Mouse (Mus musculus): Measurements from ENCODE around the gene Gsap. TPM values are rescaled to one million over a fixed set of nuclear protein-coding genes. Genes with fewer than 3 reads are reported as not detected.
"Not testable (repeated sequence)": the region's sequence is repeated elsewhere in the genome, so short reads cannot be mapped to it uniquely, and the experiment has no call there.

Gsap gene
- 9.7 and 16.3 TPM in 2 replicates for polyA plus RNA-seq (2014; fragmentation: Nextera tagmentation; extraction: Ambion mirVana)

DNA sequence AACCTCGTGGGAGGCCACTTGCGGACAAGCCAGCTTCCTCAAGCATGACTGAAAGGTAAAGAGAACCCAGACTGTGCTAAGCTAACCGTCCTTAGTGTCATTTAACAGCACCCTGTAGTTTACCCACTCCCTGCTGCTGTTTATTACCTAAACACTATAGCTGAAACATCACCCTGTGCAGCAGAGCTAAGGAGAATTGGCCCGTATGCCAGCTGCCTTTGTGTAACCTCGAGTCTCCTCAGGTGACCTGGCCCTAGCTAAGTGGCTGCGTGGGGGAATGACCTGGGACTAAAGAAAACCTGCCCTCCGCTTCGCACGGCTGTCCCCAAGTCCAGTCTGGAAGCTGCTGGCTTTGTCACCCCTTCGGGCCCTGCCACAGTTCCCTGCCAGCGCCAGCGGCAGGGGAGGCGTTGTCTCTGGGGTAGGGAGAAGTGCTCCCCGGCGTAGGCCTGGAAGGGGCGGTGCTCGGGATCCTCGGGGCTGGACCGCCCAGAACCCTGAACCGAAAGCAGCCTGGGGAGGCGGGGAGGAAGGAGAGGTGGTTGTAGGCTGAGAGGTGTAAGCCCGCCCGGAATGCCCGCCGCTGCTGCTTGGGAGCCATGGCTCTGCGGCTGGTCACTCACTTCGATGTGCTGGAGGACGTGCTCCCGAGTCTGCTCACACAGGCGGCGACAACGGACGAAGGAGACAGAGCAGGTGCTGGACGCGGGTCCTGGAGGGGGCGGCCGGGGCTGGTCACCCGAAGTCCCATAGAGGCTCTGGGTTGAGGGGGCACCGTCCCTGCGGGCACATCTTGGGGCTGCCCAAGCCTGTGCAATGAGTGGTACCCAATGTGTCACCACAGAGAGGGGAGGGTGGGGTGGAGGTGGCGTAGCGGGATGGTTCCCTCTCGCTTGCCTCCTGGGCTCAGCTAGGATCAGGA is at the start of gene Gsap:
Gsap (plus strand) TSS at position 492 of the 922 bp plus-strand sequence.
- H3K9ac ChIP-seq (replicated peaks; ENCODE audit: low read depth, low read length), result peak within 1 kb of the TSS; percentile 70
- WGBS, result 3% methylated on average over 43 of the region's 43 CpGs
- peak within 1 kb of the TSS; percentile 47 for H3K4me3 ChIP-seq (ENCODE audit: low read depth, low read length)
- no peaks in the 10 kb centered on the region for H3K9me3 ChIP-seq (ENCODE audit: control insufficient read depth, low read length)
- no peaks in the 10 kb centered on the region for H3K36me3 ChIP-seq (ENCODE audit: control insufficient read depth, insufficient read depth, low read length)
- H3K4me2 ChIP-seq (ENCODE audit: low read depth, low read length), result peak within 1 kb of the TSS; percentile 64
- peak; percentile 88 for ATAC-seq (ENCODE audit: low read depth)
- no peaks in the 10 kb centered on the region for H3K4me1 ChIP-seq (ENCODE audit: control insufficient read depth, insufficient read depth, low read length)
- no peak within 1 kb of the TSS for H3K27ac ChIP-seq (ENCODE audit: low read depth, low read length)
- H3K27me3 ChIP-seq (ENCODE audit: control insufficient read depth, insufficient read depth, low read length), result no peaks in the 10 kb centered on the region

DNA sequence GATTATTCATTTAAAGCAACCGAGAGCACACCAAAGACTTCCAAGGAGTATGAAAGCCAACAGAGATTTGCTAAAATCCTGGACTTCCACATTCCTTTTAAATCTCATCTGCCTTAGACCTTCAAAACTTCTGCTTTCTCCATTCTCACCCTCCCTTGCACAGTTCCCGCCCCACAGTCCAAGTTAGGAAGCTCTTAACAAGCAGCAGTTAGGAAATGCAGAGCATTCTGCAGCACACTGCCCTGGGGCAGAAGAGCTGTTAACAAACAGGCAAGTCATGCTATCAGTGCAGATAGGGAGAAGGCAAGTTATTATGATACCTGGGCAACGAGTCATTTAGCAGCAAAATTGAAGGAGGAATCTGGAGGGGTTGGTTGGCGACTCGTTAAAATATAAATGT is 49.5 kb upstream of the Gsap start:
- no peak for ATAC-seq (ENCODE audit: low read depth)
- H3K4me3 ChIP-seq (ENCODE audit: low read depth, low read length), result no peak overlapping the region
- 87% methylated on average over 5 of the region's 5 CpGs for WGBS
- no peak overlapping the region for H3K9ac ChIP-seq (replicated peaks; ENCODE audit: low read depth, low read length)
- no peak overlapping the region for H3K27ac ChIP-seq (ENCODE audit: low read depth, low read length)
- no peaks in the 10 kb centered on the region for H3K36me3 ChIP-seq (ENCODE audit: control insufficient read depth, insufficient read depth, low read length)
- no peaks in the 10 kb centered on the region for H3K27me3 ChIP-seq (ENCODE audit: control insufficient read depth, insufficient read depth, low read length)
- H3K4me1 ChIP-seq (ENCODE audit: control insufficient read depth, insufficient read depth, low read length), result no peaks in the 10 kb centered on the region
- no peaks in the 10 kb centered on the region for H3K9me3 ChIP-seq (ENCODE audit: control insufficient read depth, low read length)
- no peak overlapping the region for H3K4me2 ChIP-seq (ENCODE audit: low read depth, low read length)

DNA sequence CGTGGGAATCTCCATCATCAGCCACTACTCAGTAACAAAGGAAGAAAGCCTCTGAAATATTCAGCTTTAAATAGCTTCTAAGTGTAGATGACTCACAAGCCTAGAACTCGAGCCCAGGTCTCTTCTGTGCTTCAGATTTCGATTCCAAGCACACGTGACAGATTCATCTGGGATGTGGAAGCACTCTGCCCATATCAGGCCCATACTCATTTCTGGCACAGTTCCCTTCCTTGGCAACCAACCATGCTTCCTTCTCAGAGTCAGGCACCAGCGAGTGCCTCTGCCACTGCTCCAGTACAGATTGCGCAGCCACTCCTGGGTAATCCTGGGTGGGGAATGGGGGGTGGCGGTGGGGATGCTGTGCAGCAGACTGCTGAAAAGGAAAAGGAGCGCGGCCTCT is 46.5 kb upstream of the Gsap start:
- no peak overlapping the region for H3K4me3 ChIP-seq (ENCODE audit: low read depth, low read length)
- H3K9me3 ChIP-seq (ENCODE audit: control insufficient read depth, low read length), result no peaks in the 10 kb centered on the region
- H3K4me1 ChIP-seq (ENCODE audit: control insufficient read depth, insufficient read depth, low read length), result no peaks in the 10 kb centered on the region
- no peaks in the 10 kb centered on the region for H3K27me3 ChIP-seq (ENCODE audit: control insufficient read depth, insufficient read depth, low read length)
- H3K9ac ChIP-seq (replicated peaks; ENCODE audit: low read depth, low read length), result no peak overlapping the region
- no peak overlapping the region for H3K4me2 ChIP-seq (ENCODE audit: low read depth, low read length)
- peak; percentile 91; the same call in 1 of the 2 replicates for ATAC-seq (ENCODE audit: low read depth)
- H3K27ac ChIP-seq (ENCODE audit: low read depth, low read length), result no peak overlapping the region
- H3K36me3 ChIP-seq (ENCODE audit: control insufficient read depth, insufficient read depth, low read length), result no peaks in the 10 kb centered on the region
- WGBS, result 54% methylated on average over 9 of the region's 9 CpGs

DNA sequence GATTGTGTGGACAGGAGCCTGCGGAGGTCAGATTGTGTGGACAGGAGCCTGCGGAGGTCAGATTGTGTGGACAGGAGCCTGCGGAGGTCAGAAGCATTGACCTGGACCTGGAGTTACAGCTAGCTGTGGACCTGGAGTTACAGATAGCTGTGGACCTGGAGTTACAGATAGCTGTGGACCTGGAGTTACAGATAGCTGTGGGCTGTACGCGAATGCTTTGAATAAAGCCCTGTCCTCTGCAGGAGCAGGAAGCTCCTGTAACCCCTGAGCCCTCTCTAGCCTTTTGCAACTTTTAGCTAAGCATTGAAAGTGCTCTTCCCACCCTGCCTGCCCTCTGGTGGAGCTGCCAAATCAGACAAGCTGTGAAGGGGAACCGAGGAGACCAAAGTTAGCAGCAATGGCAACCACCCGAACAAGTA is 44.9 kb upstream of the Gsap start:
- not testable (repeated sequence) for H3K9ac ChIP-seq (replicated peaks; ENCODE audit: low read depth, low read length); H3K4me2 ChIP-seq (ENCODE audit: low read depth, low read length); H3K4me1 ChIP-seq (ENCODE audit: control insufficient read depth, insufficient read depth, low read length); H3K4me3 ChIP-seq (ENCODE audit: low read depth, low read length); H3K9me3 ChIP-seq (ENCODE audit: control insufficient read depth, low read length); H3K27me3 ChIP-seq (ENCODE audit: control insufficient read depth, insufficient read depth, low read length); H3K36me3 ChIP-seq (ENCODE audit: control insufficient read depth, insufficient read depth, low read length); ATAC-seq (ENCODE audit: low read depth); H3K27ac ChIP-seq (ENCODE audit: low read depth, low read length)
- WGBS, result 75% methylated on average over 7 of the region's 7 CpGs

DNA sequence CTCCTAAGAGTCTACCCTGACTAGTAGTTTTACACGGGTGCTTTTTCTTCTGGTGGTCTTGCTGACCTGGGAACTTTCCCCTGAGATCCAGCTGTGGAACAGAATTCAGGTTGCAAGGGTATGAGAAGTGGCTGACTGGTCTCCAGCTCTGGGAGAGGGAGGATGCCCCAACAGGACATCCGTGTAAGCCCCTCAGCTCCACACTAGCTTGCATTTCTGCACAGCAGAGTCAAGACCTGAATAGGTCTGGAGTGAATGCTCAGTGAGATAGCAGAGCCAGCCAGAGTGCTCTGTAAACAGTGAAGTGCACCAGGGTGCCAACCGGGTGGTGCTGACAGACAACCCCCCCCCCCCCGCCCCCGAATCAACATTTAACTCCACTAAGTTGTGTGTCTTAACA is 44.4 kb upstream of the Gsap start:
- ATAC-seq (ENCODE audit: low read depth), result no peak
- no peaks in the 10 kb centered on the region for H3K4me1 ChIP-seq (ENCODE audit: control insufficient read depth, insufficient read depth, low read length)
- no peak overlapping the region for H3K4me2 ChIP-seq (ENCODE audit: low read depth, low read length)
- no peaks in the 10 kb centered on the region for H3K27me3 ChIP-seq (ENCODE audit: control insufficient read depth, insufficient read depth, low read length)
- no peak overlapping the region for H3K9ac ChIP-seq (replicated peaks; ENCODE audit: low read depth, low read length)
- no peaks in the 10 kb centered on the region for H3K36me3 ChIP-seq (ENCODE audit: control insufficient read depth, insufficient read depth, low read length)
- no peak overlapping the region for H3K27ac ChIP-seq (ENCODE audit: low read depth, low read length)
- 70% methylated on average over 5 of the region's 5 CpGs for WGBS
- no peaks in the 10 kb centered on the region for H3K9me3 ChIP-seq (ENCODE audit: control insufficient read depth, low read length)
- no peak overlapping the region for H3K4me3 ChIP-seq (ENCODE audit: low read depth, low read length)

DNA sequence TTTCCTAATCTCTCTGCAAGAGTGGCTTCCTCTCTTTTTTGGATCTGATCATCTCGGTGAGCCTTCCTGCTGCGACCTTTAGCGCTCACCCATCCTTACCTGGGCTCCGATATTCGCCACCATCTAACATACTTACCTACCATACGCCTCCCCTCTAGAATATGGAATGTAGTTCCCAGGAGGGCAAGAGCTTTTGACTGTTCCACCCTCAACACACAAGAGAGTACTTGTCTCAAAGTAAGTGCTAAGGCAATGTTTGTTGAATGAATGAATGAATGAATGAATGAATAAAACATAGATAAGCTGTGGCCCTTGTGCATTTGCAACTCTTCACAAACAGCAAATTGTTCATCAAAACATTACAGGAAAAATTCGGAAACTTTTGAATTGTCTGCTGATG is 43.0 kb upstream of the Gsap start:
- H3K4me1 ChIP-seq (ENCODE audit: control insufficient read depth, insufficient read depth, low read length), result no peaks in the 10 kb centered on the region
- no peak overlapping the region for H3K4me3 ChIP-seq (ENCODE audit: low read depth, low read length)
- H3K9me3 ChIP-seq (ENCODE audit: control insufficient read depth, low read length), result no peaks in the 10 kb centered on the region
- no peak overlapping the region for H3K9ac ChIP-seq (replicated peaks; ENCODE audit: low read depth, low read length)
- no peak overlapping the region for H3K4me2 ChIP-seq (ENCODE audit: low read depth, low read length)
- no peaks in the 10 kb centered on the region for H3K36me3 ChIP-seq (ENCODE audit: control insufficient read depth, insufficient read depth, low read length)
- no peaks in the 10 kb centered on the region for H3K27me3 ChIP-seq (ENCODE audit: control insufficient read depth, insufficient read depth, low read length)
- ATAC-seq (ENCODE audit: low read depth), result no peak
- no peak overlapping the region for H3K27ac ChIP-seq (ENCODE audit: low read depth, low read length)
- 92% methylated on average over 7 of the region's 7 CpGs for WGBS

DNA sequence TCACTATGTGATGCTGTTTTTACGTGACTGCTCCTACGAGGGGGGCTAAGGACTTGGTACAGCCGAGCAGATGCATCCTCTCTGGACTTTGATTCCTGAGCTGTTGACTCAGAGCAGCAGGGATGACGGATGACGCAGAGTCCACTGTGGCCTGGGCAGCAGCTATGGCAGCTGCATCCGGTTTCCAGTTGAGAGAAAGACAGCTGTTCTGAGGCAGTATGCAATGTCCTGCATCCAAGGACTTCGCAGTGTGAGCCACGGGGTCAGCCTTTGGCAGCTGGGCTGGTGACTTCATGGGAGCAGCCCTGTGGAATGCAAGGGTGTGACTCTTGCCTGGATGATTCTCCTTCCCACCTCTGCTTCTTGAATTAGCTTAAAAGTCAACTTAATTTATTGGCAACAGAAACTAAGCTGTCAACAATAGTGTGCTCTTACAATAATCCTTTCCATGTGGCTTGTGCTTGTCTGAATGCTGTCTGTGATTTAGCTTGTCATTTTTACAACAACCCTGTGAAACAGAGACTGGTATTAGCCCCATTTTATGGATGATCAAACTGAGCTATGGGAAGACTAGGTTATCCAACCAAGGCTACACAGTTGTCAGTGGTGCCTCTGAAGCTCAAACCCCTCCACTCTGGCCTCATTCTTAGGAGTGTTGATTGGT is 41.4 kb upstream of the Gsap start:
- Histone ChIP-seq H3K27me3 (ENCODE audit: control insufficient read depth, insufficient read depth, low read length) (no peaks in the 10 kb centered on the region), H3K36me3 (ENCODE audit: control insufficient read depth, insufficient read depth, low read length) (no peaks in the 10 kb centered on the region), H3K9me3 (ENCODE audit: control insufficient read depth, low read length) (no peaks in the 10 kb centered on the region), H3K9ac (replicated peaks; ENCODE audit: low read depth, low read length) (no peak overlapping the region), H3K27ac (ENCODE audit: low read depth, low read length) (no peak overlapping the region), H3K4me2 (ENCODE audit: low read depth, low read length) (no peak overlapping the region), H3K4me1 (ENCODE audit: control insufficient read depth, insufficient read depth, low read length) (no peaks in the 10 kb centered on the region), H3K4me3 (ENCODE audit: low read depth, low read length) (no peak overlapping the region)
- 0 out of 2 replicates have a peak, but pooled peaks have one; percentile 36 for ATAC-seq (ENCODE audit: low read depth)
- WGBS, result 66% methylated on average over 8 of the region's 8 CpGs

DNA sequence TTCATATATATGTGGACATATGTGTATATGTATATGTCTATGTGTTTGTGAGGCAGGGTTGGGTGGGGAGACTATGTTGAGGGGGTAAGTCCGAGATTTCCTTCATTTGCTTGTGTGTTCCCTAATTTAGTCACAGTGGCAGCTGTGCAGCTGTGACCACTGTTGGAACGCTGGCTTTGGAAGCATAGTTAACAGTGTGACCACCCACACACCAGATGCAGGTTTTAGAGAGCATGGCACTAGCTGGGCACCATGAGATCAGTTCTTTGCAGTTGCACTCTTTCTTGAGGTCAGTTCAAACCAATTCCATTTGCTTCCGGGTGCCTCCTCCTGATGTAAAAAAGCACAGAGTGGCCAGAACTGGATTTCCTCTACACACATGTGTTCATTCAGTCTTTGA is 37.7 kb upstream of the Gsap start:
- no peaks in the 10 kb centered on the region for H3K27me3 ChIP-seq (ENCODE audit: control insufficient read depth, insufficient read depth, low read length)
- H3K9ac ChIP-seq (replicated peaks; ENCODE audit: low read depth, low read length), result no peak overlapping the region
- H3K27ac ChIP-seq (ENCODE audit: low read depth, low read length), result no peak overlapping the region
- no peaks in the 10 kb centered on the region for H3K36me3 ChIP-seq (ENCODE audit: control insufficient read depth, insufficient read depth, low read length)
- WGBS, result 82% methylated on average over 3 of the region's 3 CpGs
- no peak overlapping the region for H3K4me3 ChIP-seq (ENCODE audit: low read depth, low read length)
- H3K9me3 ChIP-seq (ENCODE audit: control insufficient read depth, low read length), result no peaks in the 10 kb centered on the region
- no peaks in the 10 kb centered on the region for H3K4me1 ChIP-seq (ENCODE audit: control insufficient read depth, insufficient read depth, low read length)
- ATAC-seq (ENCODE audit: low read depth), result no peak
- H3K4me2 ChIP-seq (ENCODE audit: low read depth, low read length), result no peak overlapping the region

DNA sequence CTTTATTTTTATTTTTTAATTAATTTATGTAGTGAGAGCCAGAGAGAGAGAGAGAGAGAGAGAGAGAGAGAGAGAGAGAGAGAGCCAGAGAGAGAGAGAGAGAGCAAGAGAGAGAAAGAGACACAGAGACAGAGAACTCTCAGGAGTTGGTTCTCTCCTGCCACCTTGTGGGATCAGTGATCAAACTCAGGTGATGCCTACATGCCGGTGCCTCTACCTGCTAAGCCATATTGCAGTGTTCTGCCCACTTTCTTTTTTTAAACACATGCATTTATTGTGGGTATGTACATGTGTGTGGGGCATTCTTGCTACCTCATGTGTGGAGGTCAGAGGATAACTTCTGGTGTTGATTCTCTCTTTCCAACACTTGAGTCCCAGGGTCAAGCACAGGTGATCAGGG is 32.4 kb upstream of the Gsap start:
- no peak overlapping the region for H3K9ac ChIP-seq (replicated peaks; ENCODE audit: low read depth, low read length)
- no peak overlapping the region for H3K4me2 ChIP-seq (ENCODE audit: low read depth, low read length)
- no peaks in the 10 kb centered on the region for H3K27me3 ChIP-seq (ENCODE audit: control insufficient read depth, insufficient read depth, low read length)
- H3K4me3 ChIP-seq (ENCODE audit: low read depth, low read length), result no peak overlapping the region
- no peak overlapping the region for H3K27ac ChIP-seq (ENCODE audit: low read depth, low read length)
- whole genome bisulfite sequencing, result 72% methylated on average over 1 of the region's 1 CpGs
- no peak for ATAC-seq (ENCODE audit: low read depth)
- no peaks in the 10 kb centered on the region for H3K4me1 ChIP-seq (ENCODE audit: control insufficient read depth, insufficient read depth, low read length)
- H3K9me3 ChIP-seq (ENCODE audit: control insufficient read depth, low read length), result no peaks in the 10 kb centered on the region
- no peaks in the 10 kb centered on the region for H3K36me3 ChIP-seq (ENCODE audit: control insufficient read depth, insufficient read depth, low read length)

Data from neural tube, embryonic 14.5 days (tissue).